Mouse (Mus musculus) testis, postnatal 14 days (tissue): ENCODE data around the gene Rin3.
A peak's percentile ranks its signal among the peaks of the same experiment; 100 is the strongest.

Experiments used
- DNase-seq: peaks from one replicate; pipeline ENCODE4 v3.0.0; 2021; ENCODE audit warnings: low spot score

Rin3 gene

DNA sequence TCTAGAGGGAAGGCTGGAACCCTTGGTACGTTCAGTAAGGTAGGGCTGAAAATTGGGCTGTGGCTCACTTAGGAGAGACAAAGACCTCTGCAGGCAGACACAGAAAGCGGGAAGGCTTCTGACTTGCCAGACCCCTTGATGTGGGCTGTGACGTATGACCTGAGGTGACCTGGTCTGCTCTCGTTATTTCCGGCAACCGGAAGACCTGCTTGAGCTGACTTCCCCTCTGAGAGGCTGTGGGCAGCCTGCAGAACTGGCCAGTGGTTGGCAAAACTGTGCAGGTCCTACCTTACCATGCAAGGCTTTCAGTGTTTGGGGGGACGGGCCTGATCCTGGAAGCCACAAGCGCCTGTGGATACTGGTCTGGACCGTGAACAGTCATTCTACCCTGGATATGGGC, 19.5 kb downstream of the Rin3 start:
- no peak for DNase-seq

DNA sequence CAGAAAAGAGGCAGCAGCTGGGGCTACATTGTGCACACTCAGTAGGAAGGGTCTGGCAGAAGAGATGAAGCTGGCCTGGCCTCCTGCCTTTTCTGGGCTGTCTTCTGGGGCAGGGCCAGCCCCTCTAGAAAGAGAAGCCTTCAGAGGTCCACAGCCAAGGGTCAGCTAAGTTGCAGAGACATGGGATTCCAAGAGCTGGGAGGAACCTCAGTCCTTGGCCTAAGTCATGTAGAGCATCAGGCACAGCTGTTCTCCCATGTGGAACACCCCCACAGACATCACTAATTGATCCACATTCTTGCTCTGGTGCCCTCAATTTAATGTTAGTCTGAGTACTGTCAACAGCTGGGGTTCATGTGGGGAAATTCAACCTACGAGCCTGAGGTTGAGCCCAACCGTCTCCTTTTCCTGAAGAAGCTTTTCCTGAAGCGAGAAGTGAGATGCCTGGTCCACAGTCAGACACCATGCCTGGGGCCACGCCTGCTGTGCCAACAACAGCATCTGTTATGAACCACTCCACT, 20.0 kb downstream of the Rin3 start:
- peak; percentile 75 for DNase-seq

DNA sequence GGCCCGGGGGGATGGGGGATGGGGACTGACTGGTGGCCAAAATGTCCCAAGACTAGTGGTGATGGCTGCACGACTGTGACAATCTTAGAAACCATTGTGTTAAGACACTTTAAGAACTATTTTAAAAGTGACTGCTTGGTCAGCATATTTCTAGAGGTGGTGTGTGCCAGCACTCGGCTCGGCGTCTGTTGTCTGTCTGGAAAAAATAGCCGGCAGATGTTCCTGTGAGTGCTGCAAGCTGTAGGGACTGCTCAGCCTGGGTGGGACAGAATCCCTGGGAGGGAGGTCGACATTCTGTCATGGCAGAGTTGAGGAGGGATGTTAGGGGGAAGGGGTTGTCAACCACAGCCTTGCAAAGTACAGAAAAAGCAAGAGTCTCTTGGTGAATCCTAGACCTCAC, 21.0 kb downstream of the Rin3 start:
- DNase-seq = no peak

DNA sequence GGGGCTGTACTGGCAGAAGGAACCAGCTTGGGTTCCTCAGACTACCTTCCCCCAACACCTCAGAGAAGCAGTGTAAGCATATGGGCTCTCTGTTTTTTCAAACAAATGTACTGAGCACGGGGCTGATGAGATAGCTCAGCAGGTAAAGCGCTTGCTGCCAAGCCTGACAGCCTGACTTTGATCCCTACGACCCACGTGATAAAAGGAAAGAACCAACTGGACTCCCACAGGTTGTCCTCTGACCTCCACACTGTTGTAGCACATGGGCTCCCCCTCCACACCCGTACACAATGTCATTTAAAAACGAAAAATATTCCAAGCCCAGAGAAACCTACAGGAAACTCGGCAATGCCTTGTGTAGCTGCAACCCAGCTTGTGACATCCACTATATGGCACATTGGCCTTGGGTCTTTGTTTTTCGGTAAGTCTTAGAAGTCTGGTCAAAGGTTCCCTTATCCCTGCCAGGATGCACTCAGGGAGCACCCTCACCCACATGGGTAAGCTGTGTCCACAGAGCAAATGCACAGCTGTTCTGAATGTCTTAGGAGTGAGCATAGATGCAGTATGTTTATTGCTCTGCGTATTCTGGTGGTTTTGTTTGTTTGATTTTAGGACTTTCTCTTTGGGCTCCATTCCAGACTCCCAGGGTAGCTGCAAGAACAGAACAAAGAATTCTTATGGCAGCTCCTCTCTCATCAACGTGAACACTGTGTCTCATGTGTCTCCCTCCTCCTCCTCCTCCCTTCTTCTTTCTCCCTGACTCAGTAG, 22.4 kb downstream of the Rin3 start:
- DNase-seq = no peak

DNA sequence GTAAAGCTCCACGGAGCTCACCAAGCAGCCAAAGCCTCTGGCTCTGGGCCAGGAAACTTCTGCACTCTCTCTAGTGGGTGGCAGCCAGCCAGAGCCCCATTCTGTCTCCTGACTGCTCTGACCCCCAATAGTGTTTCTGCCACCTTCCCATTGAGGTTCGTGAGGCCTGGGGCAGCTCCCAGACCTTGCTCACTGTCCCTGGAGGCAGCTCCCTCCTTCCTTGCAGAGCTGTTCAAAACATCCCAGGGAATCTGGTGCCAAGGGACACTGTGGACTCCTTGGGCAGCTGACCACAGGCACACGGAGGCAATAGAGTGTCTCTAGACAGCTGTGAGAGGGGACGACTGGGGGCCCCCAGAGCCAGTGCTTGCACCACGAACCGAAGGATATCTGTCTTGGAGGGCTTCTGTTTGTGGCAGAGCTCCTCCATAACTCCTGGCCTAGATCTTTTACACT, 25.2 kb downstream of the Rin3 start:
- DNase-seq = peak; percentile 64

DNA sequence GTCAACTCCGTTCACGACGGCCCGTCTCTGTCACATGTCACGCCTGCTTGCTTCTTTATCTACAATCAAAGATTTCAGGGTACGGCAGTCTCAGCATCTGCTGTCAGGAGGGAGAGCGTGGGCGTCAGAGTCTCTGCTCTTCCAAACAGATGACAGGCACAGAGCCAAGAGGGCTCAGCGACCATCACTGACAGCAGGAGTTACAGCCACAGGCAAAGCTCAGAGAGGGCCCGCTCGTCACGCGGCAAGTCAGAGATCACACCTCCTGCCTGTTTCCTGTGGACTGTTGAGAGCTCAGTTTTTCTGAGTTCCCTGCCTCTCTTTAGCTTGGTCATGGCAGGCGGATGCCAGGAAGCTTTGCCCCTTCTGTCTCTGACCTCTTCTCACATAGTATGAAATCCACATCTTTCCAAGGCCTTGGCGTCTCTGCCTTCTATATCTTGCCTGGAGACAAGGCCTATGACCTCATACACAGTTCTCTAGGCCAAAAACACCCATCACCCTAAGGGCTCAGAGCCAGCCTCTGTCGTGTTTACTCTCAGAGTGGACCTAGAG, 25.7 kb downstream of the Rin3 start:
- DNase-seq = peak; percentile 64

DNA sequence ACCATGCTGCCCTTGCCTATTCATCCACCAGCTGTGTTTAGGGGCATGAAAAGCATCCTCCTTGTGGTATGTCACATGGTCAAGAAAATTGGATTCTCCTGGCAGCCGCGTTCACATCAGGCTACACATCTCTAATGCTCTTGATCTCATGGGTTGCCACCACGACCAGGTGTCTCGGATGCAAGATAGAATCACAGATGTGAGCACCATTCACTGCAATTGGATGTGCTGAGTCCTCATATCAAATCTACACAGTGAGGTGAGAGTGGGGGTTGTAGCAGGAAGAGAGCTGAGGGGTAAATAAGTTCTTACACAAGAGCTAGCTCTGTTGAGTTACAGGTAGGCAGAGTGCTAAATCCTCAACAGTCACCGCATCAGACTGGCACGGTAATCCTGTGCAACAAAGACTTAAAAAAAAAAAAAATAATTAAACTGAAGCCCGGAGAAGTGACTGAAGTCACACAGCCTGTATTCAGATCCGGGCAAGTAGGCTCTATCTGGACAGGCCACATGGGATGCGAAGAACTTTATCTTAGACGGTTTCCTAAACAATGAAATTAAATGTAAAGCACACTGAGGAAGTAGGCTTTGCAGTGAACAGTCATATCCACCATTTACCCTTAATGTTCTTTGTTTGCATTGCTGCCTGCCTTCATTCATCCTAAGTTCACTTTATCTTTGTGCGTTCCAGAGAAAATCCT, 26.4 kb downstream of the Rin3 start:
- no peak for DNase-seq

DNA sequence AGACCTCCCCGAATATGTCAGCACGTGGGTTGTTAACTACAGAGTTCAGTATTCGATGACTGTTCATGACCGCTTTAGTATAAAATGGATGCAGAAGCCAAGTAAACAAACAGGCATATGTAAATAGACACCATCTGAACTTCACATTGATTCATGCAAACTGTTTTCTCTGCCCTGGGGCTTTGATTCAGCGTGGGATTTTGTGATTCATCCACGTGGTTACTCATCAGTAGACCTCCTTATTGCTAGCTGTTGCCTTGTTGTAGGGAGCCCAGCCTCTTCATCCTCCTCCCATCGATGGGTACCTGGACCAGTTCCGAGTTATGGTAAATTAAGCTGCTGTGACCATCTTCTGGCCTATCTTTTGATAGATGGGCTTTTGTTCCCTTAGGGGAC, 26.9 kb downstream of the Rin3 start:
- DNase-seq = no peak

DNA sequence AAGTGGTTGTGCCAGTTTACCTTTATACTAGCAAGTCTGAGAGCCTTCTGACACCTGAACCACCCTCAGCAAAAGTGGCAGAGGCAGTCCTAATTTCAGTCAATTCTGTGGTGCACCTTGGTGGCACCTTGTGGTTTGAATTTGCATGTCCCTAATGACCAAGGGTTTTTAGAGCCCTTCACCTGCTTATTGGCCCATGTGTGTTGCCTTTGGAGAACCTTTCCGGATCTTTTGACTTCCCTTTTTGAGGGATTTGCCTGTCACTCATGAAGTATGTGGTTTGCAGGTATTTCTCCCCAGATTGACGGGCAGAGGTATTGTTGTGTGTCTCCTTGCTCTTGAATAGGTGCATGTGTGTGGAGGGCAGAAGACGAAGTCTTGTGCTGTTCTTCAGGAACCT, 27.4 kb downstream of the Rin3 start:
- no peak for DNase-seq

DNA sequence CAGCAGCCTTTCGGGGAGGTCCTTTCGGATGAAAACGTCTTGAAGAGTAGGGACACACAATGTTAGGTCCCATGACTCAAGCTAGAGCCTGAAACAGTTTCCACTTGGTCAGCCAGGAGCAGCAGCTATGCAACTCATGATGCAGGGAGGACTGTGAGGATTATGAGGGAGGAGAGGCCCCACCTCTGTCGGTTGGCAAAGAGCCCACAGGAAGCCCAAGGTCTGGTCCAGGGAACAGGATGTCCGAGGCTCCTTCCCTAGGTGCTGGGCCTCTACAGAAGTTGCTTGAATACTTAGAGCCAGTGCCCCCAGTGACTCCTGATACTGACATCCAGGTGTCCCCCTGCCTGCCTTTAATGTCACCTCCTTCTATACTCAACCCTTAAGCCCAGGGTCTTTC, 28.6 kb downstream of the Rin3 start:
- no peak for DNase-seq

DNA sequence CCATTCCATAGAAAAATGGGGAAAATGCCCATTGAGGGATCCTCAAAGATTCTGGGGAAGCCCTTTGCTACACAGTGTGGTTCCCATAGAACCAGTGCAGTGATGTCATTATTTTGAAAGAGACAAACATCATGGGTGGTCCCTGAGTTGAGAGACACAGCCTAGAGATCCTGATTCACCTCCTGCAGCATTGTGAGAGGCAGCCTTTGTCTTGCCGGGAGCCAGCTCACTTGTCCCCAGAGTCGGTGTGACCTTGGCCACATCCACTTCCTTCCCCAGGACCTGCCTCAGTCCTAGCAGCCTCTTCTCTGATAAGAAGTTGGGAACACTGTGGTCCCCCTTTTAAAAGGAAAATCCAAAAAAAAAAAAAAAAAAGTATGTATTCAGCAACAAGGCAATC, 36.3 kb downstream of the Rin3 start:
- peak; percentile 53 for DNase-seq

DNA sequence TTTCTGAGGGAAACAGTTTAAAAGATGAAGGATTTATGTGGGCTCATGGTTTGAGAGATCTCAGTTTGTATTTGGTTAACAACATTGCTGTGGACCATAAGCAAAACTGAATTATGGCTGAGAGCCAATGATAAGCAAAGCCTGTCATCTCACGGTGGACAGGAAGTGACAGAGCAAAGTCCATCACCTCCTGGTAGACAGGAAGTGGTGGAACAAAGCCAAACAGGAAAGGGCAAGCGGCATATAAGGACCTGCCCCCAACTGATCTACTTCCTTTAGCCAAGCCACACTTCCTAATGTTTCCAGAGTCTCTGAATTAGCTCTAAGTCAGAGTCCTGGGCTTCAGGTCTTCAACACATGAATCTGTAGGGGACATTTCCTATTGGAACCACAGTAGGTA, 37.1 kb downstream of the Rin3 start:
- no peak for DNase-seq

DNA sequence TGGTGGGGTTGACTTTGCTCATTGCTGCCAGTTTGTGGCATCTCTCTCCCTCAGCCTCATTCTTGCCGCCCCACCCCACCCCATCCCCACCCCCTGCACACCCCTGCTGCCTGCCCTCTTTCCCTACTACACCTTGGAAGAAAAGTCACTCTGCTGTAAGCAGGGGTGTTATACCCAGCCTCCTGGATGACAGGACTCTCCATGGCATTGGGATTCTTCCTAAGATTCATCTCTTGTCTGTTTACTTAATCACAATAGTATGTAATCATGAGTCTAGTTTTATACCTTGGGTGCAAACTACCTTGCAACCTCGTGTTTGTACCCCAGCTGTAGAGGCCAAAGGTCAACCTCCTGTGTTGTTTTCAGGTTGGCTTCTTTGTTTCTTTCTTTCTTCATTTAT, 37.5 kb downstream of the Rin3 start:
- DNase-seq = no peak

DNA sequence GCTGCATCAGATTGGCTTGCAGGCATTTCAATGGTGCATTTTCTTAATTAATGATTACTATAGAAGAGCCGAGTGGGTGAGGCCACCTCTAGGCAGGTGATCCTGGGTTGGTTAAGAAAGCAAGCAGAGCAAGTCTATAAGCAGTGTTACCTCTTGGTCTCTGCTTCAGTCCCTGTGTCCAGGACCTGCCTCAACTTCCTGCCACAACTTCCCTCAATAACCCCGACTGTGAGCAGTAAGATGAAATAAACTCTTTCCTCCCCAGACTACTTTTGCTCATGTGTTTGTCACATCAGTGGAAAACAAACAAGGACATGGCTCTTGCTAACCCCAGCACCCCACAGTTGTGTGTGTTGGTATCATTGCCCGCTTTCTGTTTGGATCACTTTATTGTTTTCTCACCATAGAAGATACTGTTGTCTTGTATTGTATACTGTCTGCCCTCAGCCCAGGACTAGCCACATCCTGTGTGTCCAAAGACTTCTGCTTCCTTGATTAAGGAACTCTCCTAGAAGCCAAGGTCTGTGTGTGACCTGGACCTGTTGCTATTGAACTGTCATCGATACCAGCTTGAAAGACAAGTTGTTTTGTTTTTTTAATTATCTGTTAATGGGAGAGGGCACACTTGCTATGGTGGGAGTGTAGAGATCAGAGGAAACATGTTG, 38.3 kb downstream of the Rin3 start:
- no peak for DNase-seq

DNA sequence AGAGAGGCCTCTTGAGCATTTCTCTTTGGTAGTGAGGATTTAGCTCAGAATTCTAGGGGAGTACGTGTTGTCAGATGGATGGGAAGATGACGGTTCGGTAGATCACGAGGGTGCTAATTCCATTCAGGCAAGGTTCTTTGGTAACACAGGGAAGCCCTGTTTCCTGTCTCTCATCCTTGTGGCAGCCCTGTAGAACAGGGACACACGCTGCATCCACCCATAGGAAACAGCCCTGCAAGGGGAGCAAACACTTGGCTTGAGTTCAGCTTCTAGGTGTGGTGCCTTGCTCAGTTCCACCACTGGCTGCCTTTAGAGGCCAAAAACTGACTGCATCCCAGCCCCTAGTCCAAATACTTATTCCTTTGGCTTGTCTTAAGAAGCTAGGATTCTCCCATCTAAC, 39.0 kb downstream of the Rin3 start:
- DNase-seq = no peak

DNA sequence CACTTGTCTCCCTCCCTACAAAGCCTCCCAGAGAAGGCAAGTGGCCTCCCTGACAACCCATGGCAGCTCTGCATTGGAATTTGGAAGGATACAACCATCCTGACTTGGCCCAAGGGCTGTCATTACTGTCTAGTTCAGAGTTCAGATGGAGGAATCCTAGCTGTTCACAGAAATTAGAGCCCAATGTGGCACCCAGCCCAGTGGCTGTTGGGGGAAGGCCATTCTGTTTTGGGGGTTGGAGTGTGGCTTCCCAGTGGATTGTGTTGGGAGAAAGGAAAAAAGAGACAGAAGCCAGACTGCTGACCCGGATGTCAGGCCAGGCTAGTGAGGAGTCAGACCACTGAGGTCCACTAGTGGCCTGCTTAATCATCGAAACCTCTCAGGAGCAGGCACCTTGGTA, 40.5 kb downstream of the Rin3 start:
- DNase-seq = no peak

DNA sequence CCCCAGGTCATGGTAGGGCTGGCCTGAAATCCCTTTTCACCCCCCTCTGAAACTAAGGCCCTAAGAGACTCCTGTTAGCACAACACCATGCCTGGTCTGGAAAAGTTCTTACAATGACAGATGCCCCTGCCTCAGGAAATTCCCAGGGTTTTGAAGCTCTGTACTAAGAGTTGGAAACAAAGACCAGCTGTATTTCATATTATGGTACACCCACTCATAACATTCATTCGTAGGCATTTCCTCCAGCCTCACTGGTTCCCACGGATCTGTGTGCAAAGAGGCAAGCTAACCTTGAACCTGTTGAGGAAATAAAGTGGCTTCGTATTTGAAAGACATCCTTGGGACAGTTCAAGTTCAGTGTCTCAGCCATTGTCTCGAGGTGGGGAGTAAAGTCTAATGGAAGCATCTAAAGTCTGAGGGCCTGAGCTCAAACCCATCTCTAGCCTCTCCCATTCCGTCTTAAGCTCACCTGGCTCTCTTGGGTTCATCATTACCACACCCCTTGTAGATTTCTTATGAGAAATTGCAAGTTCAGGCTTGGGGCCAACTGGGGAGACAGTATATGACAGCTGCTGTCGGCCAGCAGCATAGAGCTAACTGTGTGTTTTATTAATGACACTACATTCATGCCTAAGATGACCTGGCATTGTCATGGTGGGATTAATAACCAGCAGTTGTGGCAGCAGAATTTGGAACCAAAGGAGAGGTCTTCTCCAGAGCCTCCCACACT, 41.5 kb downstream of the Rin3 start:
- no peak for DNase-seq

DNA sequence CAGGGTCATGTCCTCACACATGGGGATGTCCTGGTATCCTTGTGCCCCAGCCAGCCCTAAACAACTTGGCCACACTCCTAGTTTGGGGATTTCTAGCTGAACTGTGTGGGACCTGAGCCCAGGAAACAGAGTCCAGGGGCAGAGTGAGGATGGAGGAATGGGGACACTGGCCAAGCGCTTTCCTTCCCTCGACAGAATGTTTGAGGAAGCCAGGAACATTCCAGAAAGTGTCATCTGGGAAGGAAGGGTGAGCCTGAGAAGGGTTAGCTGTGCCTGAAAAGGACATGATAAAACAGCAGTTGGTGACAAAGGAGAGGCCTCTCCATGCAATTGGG, 42.0 kb downstream of the Rin3 start:
- no peak for DNase-seq

DNA sequence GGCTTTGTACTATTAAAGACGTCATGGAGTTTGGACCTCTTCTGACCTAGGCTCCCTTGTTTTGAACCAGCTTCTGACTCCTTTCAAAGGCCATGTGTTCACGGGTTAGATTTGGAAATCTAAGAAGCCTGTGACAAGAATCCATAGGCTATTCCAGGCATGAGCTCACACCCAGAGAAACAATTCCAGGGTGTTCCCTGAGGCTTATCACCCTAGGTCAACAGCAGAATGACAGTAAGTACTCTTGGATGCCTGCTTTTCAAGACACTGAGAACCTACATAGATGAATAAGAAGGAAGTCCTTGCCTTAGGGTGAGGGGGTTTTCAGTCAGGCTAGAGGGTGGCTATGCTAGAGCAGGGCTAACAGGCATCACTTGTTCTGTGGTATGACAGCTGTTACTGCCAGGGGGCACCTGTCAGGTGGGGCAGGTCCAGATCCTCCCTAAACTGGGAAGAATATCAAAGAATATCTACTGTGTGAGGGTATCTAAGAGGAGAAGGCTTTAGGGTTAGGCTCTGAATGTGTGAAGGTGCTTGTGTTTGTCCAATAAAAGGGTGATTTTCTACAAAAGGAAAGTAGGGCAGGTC, 44.0 kb downstream of the Rin3 start:
- no peak for DNase-seq

DNA sequence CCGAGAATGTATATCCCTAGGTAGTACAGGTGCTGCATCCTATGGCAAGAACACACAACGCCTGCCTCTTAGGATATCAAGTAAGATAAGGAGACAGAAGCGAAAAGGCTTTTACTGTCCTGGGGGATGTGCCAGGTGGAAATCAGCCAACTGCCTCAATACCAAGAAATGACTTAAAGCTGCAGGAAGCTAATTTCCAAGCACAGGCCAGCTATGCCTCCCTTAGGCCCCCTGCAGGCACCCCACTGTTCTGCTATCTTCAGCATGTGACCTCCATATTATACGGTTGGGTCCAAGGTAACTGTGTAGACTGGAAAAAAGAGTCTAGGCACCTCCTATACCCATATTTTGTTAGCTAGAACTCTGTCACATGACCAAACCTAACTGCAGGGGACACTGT, 44.7 kb downstream of the Rin3 start:
- DNase-seq = no peak

DNA sequence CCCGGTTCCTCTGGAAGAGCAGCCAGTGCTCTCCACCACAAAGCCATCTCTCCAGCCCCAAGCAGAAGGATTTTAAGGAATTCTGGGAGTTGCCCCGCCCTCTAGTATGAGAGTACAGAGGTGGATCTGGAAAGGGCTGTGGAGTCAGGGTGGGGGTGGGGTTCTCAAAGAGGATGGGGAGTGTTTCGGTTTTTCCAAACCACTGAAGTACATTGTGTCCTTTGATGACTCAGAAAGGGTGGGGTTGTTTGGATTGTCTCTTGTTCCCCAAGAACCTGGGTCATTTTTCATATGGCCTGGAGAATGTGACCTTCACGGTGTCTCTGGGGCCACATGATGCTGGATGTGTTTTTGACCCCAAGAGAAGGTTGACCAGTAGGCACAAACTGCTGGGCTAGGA, 45.2 kb downstream of the Rin3 start:
- no peak for DNase-seq

DNA sequence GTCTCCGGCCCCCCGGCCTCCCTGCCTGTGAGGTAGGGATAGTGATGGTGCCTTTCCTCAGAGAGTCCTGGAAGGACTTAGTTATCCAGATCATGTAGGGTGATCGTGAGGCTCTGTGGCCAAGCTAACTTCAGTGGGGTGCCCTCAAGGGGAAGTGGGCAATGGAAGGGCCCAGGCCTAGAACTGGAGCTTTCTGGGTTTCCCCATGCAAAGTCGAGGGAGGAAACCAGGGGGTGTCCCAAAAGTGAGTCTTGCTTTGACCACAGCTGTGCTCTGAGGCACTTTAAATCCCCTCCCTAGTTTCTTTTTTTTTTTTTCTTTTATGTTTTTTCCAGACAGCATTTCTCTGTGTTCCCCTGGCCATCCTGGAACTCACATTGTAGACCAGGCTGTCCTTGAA, 47.3 kb downstream of the Rin3 start:
- no peak for DNase-seq
